Mouse (Mus musculus) adrenal gland, adult 8-10 months (tissue): ENCODE results near the gene Tns1. TPM values are rescaled to one million over a fixed set of nuclear protein-coding genes. Genes with fewer than 3 reads are reported as not detected.

Experiments
- DNase-seq: peaks from one replicate; pipeline ENCODE4 v3.0.0; 2022
- total RNA-seq, 4 experiments: library from RNA; stranded (reverse); gene quantifications; 2 replicates each; pipeline ENCODE4 v1.2.4; 2022

The Tns1 gene
- total RNA-seq, 4 experiments from 2014 or later: 461 to 578 (median 489) TPM

DNA sequence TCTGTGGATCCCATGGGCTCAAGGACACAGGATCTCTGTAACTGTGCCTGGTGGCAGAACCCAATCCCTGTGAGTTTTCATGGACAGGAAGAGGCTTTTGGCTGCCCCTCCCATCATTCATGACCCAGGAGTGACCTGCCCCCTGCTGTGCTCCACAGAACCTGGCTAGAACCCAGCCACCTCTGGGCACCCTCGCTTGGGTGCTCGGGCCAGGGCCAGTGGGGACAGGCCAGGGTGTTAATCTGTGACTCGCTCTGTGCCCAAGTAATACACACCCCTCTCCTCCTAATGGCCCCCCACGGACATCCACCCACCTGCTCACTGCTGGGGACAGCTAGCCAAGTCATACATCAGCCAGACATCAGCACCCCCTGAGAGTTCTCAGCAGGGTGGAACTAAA lies 65.9 kb downstream of the Tns1 start:
- DNase-seq: no peak

GRCm38 (mm10) chr1:74057501-74057900 lies 66.7 kb downstream of the Tns1 start:
- no peak for DNase-seq

DNA sequence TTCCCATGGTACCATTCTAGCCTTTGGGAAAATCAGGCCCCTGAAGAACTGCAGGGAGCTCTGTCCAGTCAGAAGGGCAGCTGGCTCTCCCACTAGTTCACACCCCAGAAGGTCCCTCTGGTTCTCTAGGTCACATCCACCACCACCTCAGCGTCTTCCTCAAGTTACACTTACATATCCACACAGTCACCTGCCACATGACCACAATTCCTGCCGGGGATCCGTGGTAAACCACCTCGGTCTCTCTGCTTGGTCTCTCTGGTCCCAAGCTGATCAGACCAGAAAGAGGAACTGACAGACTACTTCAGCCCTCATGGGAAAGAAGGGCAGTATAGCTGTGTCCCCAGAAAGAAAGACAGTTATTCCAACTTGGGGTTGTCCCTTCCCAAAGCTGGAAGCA lies 68.7 kb downstream of the Tns1 start:
- DNase-seq: no peak

- DNase-seq: no peak
These were observed 69.8 kb downstream of the Tns1 start for GRCm38 (mm10) chr1:74054471-74054870.

DNA sequence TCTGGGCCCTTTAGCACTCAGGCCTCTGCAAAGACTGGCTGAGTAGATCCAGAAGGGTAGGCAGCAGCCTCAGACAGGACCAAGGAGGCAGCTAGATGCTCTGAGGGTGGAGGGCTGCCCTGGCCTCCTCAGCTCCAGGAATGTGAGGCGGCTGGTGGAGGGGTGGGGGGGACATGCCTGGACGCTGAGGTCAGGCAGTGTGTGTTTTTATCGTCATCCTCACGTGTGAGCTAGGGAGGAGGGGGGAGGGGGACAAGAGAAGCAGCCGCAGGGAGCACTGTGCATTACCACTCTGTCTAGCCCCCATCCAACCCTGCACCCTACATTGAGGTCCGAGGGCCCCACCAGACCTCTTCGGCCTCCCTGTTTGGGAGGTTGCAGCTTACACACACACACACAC lies 70.2 kb downstream of the Tns1 start:
- no peak for DNase-seq

DNA sequence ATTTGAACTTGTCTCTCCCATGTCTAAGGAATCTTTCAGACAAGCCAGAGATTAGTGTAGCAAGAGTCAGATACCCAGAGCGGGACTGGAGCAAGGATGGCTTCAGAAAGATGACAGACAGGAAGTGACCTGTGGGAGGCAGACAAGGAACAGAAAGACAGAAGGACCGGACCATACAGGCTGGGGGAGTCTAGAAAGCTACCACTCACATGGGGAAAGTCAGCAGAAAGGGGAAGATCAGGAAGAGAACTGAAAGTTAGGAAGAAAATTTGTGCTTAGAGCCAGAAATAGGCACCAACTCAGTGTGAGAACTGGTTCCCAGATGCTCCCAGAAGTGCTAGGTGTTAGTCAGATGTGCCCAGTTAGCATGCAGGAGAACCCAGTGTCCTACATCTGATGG lies 71.2 kb downstream of the Tns1 start:
- DNase-seq: no peak

GRCm38 (mm10) chr1:74051349-74051748 lies 72.9 kb downstream of the Tns1 start:
- no peak for DNase-seq

- no peak for DNase-seq
These were observed 74.8 kb downstream of the Tns1 start for GRCm38 (mm10) chr1:74049430-74049829.

DNA sequence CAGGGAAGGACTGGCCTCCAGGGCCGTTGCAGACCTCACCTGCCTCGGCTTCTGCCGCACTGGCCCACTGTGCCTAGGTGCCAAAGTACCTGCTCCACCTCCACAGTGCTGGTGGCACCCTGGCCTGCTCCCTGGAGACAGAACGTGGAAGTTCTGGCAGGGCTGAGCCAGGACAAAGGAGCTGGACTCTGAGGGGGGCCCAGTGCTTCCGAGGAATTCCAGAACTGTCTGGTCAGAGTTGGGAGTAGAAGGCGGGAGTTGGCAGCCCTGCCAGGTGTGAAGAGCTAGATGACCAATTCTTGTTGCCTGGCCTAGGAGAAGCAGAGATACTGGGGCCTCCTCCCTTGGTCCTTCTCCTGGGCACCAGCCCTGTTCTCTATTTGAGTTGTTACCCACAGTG lies 76.5 kb downstream of the Tns1 start:
- no peak for DNase-seq

- no peak for DNase-seq
These were observed 76.9 kb downstream of the Tns1 start for GRCm38 (mm10) chr1:74047311-74047710.

DNA sequence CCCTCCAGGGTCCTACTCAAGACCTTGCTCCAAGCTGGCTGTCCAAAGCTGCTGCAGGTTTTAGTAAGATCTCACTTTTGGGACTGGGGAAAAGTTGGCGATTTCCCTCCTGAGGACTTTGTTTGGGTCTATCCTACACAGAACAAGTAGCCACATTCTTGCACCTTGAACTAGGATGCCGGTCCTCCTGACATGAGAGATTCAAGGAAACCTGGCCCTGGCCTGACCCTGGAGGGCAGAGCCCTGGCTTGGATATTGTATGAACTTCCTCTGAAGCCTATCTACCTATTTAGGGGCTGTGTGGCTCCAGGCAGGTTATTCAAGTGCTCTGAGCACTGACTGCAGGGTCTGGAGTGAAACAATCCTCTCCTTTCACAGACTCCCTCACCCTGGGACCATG lies 79.2 kb downstream of the Tns1 start:
- DNase-seq: no peak

DNA sequence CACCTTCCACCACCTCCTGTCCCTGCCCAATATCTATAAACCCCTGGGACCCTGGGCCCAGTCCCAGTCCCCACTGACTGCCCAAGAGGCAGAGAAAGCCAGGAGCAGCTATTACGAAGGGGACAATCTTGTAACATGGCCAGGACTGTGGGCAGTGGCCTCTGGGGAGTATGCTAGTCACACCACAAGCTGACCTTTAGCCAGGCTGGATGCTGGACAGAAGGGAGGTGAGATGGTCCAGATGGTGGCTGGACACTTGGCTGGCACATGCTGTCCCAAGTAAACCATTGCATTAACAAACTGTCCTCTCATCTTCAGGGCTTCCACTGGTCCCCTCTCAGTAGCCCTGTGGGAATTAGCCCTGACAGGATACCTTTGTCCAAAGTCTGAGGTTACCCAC lies 79.8 kb downstream of the Tns1 start:
- DNase-seq: no peak

- no peak for DNase-seq
These were observed 80.6 kb downstream of the Tns1 start for GRCm38 (mm10) chr1:74043584-74044105.

DNA sequence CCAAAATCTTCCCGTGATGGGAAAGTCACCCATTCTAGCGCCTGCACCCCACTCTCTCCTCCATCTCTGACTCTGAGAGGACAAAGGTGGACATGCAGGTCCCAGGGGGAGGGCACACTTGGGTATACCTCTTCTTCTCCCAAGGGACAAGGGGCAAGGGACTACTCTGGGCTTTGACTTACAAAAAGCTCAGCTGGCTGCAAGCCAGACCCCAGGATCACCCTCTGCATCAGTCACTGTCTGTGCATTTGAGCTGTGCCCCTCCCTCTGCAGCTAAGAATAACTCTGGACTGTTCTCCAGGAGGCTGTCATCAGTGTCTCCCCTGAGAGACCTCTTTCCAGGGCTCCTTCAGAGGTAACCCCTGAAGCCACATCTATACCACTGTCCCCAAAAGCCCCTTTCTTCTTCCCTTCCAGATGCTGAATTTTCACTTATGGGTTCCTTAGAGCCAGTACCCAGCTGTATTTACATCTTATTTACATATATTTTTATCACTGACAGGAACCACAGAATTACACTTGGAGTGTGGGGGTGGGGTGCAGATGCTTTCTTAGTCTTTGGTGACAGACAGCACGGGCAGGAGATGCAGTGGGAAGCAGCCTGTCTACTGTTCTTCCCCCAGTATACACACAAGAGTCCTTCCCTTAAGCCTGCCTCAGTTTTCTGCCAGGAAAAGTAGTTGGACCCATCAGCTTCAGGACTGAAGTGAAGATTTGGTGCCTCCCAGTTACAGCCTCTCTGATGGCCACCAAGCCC lies 81.4 kb downstream of the Tns1 start:
- no peak for DNase-seq

DNA sequence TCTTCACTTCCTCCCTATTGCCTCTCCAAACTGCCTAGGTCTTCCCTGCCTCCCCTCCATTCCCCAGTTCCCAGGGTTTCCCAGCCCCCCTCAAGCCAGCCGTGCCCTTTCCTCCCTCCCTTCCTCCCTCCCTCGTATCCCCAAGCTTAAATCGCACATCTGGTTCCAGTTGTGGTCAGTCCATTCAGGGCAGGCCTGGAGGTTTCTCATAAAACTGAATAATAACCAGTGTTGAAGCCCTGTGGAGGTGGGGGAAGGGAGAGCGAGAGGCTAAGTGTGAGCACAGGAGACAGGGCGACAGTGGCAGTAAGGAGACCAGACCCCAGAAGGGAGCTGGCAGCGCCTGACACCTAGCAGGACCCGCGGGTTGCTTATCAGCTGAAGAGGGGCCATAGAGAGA lies 82.6 kb downstream of the Tns1 start:
- no peak for DNase-seq

DNA sequence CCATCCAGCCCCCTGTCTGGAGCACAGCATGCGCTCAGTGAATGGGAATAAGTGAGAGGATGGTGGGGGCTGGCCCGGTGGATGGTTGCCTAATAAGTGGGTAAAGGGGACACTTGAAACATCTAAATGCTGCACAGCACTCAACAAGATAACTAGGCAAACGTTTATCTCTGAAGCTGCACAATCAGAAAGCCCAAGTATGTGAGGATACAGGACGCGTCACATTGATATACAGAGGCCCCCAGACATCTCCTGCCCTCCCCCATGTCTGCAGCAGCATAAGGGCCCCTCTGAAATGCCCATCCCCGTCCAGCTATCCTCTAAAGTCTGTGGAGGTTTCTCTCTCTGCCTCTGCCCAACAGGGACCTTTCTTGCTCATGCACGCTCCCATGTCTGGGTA lies 83.1 kb downstream of the Tns1 start:
- no peak for DNase-seq

DNA sequence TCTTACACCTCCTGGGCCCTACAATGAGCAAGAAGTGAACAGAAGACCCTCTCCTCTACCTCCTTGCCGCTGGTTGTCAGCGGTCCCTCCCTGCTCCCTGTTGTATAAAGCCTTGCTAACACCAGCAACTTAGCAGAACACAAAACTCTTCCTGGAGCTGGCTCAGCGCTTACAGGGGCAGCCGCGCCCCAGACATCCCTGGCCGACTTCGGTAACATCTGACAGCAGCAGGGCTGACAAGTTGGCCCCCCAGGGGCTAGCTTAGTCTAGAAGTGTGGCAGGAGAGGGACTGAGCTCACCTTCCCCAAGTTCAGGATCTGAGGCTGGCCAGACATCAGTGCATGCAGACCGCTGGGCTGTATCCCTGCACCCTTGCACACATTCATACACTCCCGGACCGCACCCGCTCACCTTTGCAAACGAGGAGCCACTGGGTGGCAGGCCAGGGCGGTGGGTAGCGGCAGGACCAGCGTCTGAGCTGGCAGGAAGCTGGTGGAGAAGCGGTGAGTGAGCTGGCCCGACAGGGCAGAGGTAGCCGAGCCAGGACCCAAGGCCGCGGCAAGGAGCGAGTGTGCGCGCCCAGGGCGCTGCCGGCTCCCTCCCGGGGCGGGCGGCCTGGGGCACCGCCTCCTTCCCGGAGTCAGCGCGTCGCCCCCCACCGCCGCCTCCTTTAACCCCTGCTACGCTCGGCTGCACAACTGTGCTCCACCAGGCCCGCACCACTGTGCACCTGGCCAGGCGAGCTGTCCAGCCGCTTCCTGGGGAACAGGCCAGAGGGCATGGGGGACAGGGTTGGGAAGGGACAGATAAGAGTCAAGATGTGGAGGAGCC lies 87.5 kb downstream of the Tns1 start:
- DNase-seq: peak; percentile 78

- no peak for DNase-seq
These were observed 88.2 kb downstream of the Tns1 start for GRCm38 (mm10) chr1:74035912-74036489.

DNA sequence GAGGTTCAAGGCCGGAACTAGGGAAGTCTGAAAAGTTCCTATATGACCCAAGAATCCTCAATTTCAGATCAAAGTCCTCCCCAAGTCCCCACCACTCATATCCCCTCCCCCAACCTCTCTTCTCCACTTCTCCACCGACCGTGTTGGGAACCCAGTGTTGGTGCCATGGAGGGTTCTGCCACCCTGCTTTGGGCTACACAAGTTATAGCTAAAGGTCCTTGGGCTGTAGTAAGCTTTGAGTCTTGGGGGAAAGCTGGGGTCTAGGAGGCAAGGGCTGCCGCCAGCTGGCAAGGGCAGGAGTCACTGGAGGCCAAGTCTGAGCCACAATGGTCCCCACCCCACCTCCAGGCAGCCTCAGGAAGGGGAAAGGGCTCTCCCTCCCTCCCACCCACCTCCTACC lies 88.8 kb downstream of the Tns1 start:
- no peak for DNase-seq

DNA sequence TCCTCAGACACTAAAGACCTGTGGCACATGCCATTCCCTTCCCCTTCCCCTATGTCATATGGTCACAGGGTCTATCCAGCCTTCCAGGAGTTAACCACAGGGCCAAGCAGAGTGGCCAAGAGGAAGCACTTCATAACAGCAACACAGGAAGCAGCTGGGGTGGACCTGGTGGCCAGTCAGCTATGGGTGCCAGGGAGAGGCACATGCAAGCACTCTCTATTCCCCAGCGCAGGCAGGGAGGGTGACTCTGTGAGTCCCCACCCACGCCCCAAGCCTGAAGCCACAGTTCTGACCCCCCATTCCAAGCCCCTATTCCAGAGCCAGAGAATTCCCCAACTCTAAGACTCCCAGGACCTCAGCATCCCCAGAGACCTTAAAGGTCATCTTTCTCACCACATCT lies 89.5 kb downstream of the Tns1 start:
- no peak for DNase-seq

DNA sequence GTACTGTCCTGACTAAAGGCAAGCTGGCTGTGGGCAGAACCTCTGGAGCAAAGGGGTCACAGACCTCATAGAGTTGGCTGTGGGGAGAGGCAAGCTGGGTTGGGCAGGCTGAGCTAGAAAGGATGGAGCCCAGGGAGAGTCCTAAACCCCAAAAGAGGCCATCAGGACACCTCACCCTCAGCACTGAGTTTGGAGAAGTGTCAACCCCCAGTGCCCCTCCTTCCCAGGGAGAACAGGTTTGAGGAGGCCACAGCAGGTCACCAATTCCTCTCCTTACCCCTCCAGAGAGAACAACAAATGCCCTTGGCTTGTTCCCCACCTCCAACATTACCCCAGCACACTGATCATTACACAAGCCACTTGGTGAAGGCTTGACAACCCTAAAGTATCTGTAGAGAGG lies 90.0 kb downstream of the Tns1 start:
- no peak for DNase-seq

DNA sequence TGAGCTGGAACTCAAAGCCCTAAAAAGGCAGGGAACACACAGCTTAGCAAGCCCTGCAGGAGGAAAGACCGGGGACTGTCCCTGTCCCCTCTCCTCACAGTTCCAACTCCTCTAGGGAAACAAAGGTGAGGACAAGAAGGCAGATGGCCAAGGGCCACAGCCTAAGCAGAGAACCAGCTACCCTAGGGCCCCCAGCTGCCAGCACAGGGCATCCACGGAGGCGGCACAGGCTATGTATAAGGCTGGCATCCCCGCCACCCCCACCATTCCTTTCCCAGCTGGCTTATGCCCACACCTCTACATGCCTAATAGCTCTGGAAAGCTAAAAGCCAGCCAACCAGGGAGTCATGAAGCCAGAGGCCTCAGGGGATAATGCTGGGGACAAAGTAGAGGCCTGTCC lies 90.8 kb downstream of the Tns1 start:
- no peak for DNase-seq

DNA sequence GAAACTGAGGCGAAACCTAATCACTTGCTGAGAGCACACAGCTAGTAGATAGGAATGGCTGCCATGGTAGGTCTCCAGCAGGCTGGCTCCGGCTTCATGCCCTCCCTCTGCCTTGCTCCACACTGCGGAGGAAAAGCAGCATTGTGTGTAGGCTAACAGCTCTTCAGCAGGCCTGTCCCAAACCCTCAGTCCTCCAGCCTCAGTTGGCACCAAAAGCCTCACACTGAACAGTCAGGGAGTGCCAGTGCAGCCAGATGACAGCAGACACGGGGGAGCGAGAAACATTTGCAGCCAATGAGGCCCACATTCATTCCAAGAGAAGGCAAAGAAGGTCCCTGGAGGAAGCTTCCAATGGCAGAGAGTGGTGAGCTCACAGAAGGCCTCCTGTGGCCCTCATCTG lies 91.3 kb downstream of the Tns1 start:
- DNase-seq: no peak
